Mouse (Mus musculus) lung, postnatal 0 days (tissue): ENCODE measurements around the gene Tprg.

Source experiments
- CTCF ChIP-seq: IDR thresholded peaks from 2 replicates; pipeline ENCODE4 v1.5.1; 2016; ENCODE audit warnings: antibody characterized with exemption, mild to moderate bottlenecking
- EP300 ChIP-seq: IDR thresholded peaks from 2 replicates; pipeline ENCODE4 v1.6.1; 2016; ENCODE audit warnings: antibody characterized with exemption, mild to moderate bottlenecking, control low read depth

DNA sequence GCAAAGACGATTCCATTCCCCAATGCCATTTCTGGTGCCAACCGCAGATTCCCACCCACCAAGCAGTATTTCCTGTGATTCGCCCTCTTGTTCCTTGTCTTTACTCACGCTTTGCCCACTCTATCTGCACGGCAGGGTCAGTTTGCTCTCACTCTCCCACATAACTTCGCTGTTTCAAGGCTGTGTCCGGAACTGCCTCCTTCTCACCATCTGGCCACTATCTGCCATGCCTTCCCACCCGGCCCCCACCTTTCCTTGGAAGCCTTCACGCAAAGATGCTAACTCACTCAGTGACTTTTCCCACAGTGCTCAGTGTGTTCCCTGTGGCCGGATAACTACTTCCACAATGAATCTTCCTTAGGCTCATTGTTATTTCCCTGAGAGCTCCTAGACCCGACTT lies 21.4 kb upstream of the Tprg start:
- TF ChIP-seq CTCF (no peak), EP300 (no peak)
